Mouse (Mus musculus): ENCODE data around the gene Prrt1.
A peak's percentile ranks its signal among the peaks of the same experiment; 100 is the strongest.

DNA sequence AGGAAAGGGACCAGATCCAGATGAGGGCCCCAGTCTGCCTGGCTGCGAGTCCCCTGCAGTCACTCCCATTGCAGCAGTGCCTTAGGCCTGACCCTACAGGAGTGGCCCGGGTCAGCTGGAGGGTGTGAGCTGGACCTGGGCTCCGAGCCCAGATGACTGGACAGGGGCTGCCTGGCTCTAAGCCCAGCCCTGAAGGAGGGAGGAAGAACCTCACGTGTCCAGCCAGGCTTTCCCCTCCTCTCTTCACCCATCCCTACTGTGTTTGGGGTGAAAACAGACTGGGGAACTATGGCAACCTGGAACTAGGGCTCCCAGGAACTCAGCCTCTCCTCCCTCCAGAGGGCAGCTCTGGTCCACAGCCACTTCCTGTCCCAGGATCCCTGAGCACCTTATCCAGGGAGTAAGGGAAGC, 26.3 kb downstream of the Prrt1 start:
- TF ChIP-seq CTCF (IDR thresholded peaks at IDR 0.05 in 2 of 3, conservative IDR thresholded peaks at IDR 0.05 in 1 of 3; ENCODE audit: control insufficient read depth in 1 of 3, insufficient read depth in 1 of 3, low read depth in 2 of 3, low read length in 3 of 3, poor library complexity in 1 of 3, severe bottlenecking in 1 of 3) (no peak), CHD2 (IDR thresholded peaks at IDR 0.05; ENCODE audit: low read length) (no peak), POLR2A (IDR thresholded peaks at IDR 0.05; ENCODE audit: control insufficient read depth in 1 of 2, insufficient read depth in 1 of 2, low read depth in 1 of 2, low read length in 2 of 2, poor library complexity in 1 of 2) (peak in 1 of 2 experiments; percentile 9; a peak in 1 of 4 replicates), ETS1 (IDR thresholded peaks at IDR 0.05; ENCODE audit: low read depth, low read length) (no peak), MAX (IDR thresholded peaks at IDR 0.05; ENCODE audit: low read length) (no peak), CHD1 (IDR thresholded peaks at IDR 0.05; ENCODE audit: low read depth, low read length) (no peak), RAD21 (IDR thresholded peaks at IDR 0.05; ENCODE audit: low read depth, low read length) (no peak), MAFK (IDR thresholded peaks at IDR 0.05; ENCODE audit: borderline replicate concordance, low read depth, low read length) (no peak), GABPA (IDR thresholded peaks at IDR 0.05; ENCODE audit: low read depth, low read length) (no peak), EP300 (IDR thresholded peaks at IDR 0.05; ENCODE audit: low read depth in 1 of 2, low read length in 2 of 2) (no peak), NELFE (IDR thresholded peaks at IDR 0.05; ENCODE audit: low read depth, low read length) (no peak)

Measured in MEL (cell line).